Mouse (Mus musculus) lung, adult 2 months (tissue): ENCODE measurements around the gene Fam189a2. TPM values are rescaled to one million over a fixed set of nuclear protein-coding genes. Genes with fewer than 3 reads are reported as not detected.
A peak's percentile ranks its signal among the peaks of the same experiment; 100 is the strongest.

Source experiments
- DNase-seq: peaks from one replicate; pipeline ENCODE4 v3.0.0; 2022
- H3K4me1 ChIP-seq: fragments of 200-500 bp; 2 replicates; pipeline ENCODE4 v1.6.1; 2011; ENCODE audit warnings: low read length; ENCODE audit not compliant: control insufficient read depth, insufficient read depth
- H3K4me3 ChIP-seq: fragments of 200-500 bp; replicated peaks from 2 replicates; pipeline ENCODE3; 2011; ENCODE audit warnings: low read depth, mild to moderate bottlenecking, control low read depth, low read length; ENCODE audit errors: extremely low read depth
- CTCF ChIP-seq: fragments of 200-500 bp; IDR thresholded peaks from 2 replicates; pipeline ENCODE4 v1.5.1; 2011; ENCODE audit warnings: mild to moderate bottlenecking, low read length, control low read depth; ENCODE audit not compliant: insufficient read depth
- POLR2A ChIP-seq: fragments of 200-500 bp; IDR thresholded peaks from 2 replicates; pipeline ENCODE4 v1.6.1; 2011; ENCODE audit warnings: low read depth, mild to moderate bottlenecking, control low read depth, low read length, borderline replicate concordance; ENCODE audit errors: extremely low read depth
- WGBS: fragments of 180-500 bp; shearing (Covaris S2); methylation state at CpG from one replicate; pipeline ENCODE4 v1.1.7; 2018; 5-methylcytosine and 5-hydroxymethylcytosine counted together
- polyA plus RNA-seq: library from polyadenylated mRNA; depleted of rRNA; stranded (reverse); fragments of >200 nt; gene quantifications from 2 replicates; pipeline ENCODE4 v1.2.3, GENCODE M21; 2012

Fam189a2 gene
- polyA plus RNA-seq, 1 experiment: 145 TPM

DNA sequence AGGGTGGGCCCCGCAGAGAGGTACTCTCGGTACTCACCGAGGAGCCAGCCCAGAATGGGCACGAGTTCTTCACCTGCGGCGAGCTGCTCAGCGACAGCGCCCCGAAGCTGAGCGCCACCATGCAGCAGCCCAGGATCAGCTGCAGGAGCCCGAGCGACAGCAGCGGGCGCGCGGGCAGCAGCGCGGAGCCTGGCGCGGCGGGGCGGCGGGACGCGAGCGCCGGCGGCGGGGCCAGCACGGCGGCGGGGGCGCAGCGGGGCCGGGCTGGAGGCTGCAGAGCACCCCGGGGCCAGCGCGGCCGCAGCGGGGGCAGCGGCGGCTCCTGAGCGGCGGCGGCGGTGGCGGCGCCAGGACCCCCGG is 328 bp downstream of the Fam189a2 start:
- peak; percentile 66 for DNase-seq
- Histone ChIP-seq H3K4me1 (peaks cover 3% of the 10 kb centered on the region; the same call in 1 of the 2 replicates), H3K4me3 (peak overlapping the region; percentile 86)
- TF ChIP-seq CTCF (no peak), POLR2A (no peak)
- WGBS: 7% methylated on average over 49 of the region's 49 CpGs

DNA sequence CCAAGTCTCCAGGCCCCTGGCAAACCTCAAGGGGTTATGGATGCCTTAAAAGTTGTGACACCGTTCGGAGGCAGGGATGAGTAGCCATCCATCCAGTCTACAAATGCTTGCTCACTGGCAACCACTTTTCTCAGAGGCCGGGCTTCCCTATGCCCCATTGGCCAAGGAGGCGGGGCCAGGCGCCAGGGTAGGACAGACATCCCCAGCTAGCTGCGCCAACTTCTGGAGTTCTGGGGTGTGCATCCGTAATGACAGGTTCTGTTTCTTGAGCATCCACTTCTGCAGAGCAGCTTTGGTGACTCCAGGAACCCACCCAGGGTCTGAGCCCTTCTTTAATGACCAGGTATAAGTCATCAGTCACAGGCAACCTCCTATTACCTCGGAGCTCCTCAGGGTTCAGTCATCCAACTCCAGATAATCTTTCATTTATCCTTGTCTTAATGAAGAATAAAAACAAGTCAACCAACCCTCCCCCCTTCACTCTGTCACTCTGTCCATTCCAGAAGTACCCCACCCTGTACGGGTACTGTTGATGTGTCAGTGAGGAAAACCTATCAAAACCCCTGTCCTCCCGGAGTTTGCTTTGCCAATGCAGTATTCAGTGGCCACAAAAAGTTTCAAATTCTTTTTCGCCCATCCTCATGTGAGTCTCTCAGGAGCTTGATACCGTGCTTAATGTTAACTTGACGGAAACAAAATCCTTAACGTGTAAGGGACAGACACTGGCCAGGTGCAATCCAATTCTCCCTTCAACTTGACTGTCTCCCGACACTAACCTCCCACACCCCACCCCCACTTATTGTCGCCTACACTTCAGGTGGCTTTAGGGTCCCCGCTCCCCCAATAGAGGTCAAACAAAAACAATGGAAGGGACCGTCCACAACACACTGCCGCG is 956 bp downstream of the Fam189a2 start:
- TF ChIP-seq CTCF: no peak
- TF ChIP-seq POLR2A: 0 out of 2 replicates have a peak, but pooled peaks have one; percentile 19
- DNase-seq: peak; percentile 72
- 11% methylated on average over 20 of the region's 20 CpGs for WGBS
- peaks cover 7% of the 10 kb centered on the region for H3K4me1 ChIP-seq
- H3K4me3 ChIP-seq: peak overlapping the region; percentile 86

- no peak overlapping the region for H3K4me3 ChIP-seq
- TF ChIP-seq CTCF: no peak
- no peak for TF ChIP-seq POLR2A
- H3K4me1 ChIP-seq: peaks cover 12% of the 10 kb centered on the region
- 78% methylated on average over 5 of the region's 5 CpGs for WGBS
- no peak for DNase-seq
Observed at GRCm38 (mm10) chr19:24025876-24026275, 4.9 kb downstream of the Fam189a2 start.

GRCm38 (mm10) chr19:24024667-24025066 is 6.2 kb downstream of the Fam189a2 start:
- no peak overlapping the region for H3K4me3 ChIP-seq
- peaks cover 12% of the 10 kb centered on the region for H3K4me1 ChIP-seq
- 71% methylated on average over 1 of the region's 1 CpGs for WGBS
- TF ChIP-seq CTCF (no peak), POLR2A (no peak)
- DNase-seq: no peak

- TF ChIP-seq CTCF (no peak), POLR2A (no peak)
- Histone ChIP-seq H3K4me3 (no peak overlapping the region), H3K4me1 (peaks cover 12% of the 10 kb centered on the region)
- no peak for DNase-seq
- WGBS: 45% methylated on average over 9 of the region's 9 CpGs
Observed at GRCm38 (mm10) chr19:24024131-24024530, 6.7 kb downstream of the Fam189a2 start.

GRCm38 (mm10) chr19:24023351-24023750 is 7.5 kb downstream of the Fam189a2 start:
- WGBS: 80% methylated on average over 7 of the region's 7 CpGs
- Histone ChIP-seq H3K4me3 (no peak overlapping the region), H3K4me1 (peaks cover 15% of the 10 kb centered on the region)
- no peak for DNase-seq
- no peak for TF ChIP-seq CTCF
- no peak for TF ChIP-seq POLR2A

GRCm38 (mm10) chr19:24022771-24023170 is 8.0 kb downstream of the Fam189a2 start:
- WGBS: 56% methylated on average over 3 of the region's 3 CpGs
- no peak overlapping the region for H3K4me3 ChIP-seq
- TF ChIP-seq POLR2A: no peak
- no peak for TF ChIP-seq CTCF
- peaks cover 20% of the 10 kb centered on the region for H3K4me1 ChIP-seq
- DNase-seq: no peak

DNA sequence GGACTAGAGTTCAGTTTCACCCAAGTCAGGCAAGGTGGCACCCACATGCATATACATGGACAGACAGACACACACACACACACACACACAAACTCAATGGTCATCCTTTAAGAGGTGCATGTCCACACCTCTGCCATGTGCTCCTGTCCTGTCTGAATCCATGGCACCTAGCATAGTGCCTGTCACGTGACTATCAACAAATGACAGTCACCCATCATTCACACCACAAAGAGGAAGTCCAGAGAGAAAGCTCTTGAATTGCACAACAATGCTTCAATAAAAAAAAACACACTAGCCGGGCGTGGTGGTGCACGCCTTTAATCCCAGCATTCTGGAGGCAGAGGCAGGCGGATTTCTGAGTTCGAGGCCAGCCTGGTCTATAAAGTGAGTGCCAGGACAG is 8.5 kb downstream of the Fam189a2 start:
- TF ChIP-seq POLR2A: no peak
- no peak for TF ChIP-seq CTCF
- 73% methylated on average over 6 of the region's 6 CpGs for WGBS
- H3K4me3 ChIP-seq: no peak overlapping the region
- DNase-seq: no peak
- peaks cover 24% of the 10 kb centered on the region for H3K4me1 ChIP-seq

DNA sequence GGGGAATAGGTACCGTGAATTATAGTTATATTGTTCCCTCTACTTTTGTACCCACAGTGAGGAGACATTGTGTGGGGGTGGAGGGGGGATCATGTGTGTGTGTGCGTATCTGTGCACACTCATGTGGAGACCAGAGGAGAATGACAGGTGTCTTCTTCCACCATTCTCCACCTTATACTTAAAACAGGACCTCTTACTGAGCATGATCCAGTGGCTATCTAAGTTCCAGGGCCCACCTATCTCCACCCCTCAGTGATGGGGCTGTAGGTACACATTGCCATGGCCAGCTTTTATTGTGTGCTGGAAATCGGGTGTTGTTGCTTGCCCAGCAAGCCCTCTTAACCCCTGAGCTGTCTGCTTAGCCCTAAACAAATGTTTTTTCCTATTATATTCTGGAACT is 10.1 kb downstream of the Fam189a2 start:
- peaks cover 36% of the 10 kb centered on the region for H3K4me1 ChIP-seq
- TF ChIP-seq POLR2A (no peak), CTCF (no peak)
- DNase-seq: no peak
- H3K4me3 ChIP-seq: no peak overlapping the region
- 87% methylated on average over 3 of the region's 3 CpGs for WGBS

DNA sequence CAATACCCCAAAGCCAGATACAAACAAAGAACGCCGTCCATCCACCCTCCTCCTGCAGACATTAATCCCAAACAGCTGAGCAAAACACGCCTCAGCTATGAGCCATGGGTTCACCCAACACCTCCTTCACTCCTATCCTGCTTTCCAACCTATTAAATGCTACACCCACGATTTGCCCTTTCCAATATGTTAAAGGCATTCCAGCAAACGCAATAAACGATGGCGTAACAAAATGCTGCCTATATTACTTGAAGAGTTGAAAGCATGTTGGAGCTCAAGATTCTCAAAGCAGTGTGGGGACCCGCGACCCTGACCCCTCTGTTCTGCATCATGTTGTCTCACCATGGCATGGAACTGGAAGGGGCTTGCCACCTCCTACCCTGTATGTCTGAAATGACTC is 11.2 kb downstream of the Fam189a2 start:
- DNase-seq: no peak
- H3K4me3 ChIP-seq: no peak overlapping the region
- H3K4me1 ChIP-seq: peaks cover 29% of the 10 kb centered on the region
- TF ChIP-seq CTCF (no peak), POLR2A (no peak)
- WGBS: 87% methylated on average over 9 of the region's 9 CpGs
